Mouse (Mus musculus) testis, adult 2 months (tissue): Measurements from ENCODE around the gene Clec2e. TPM values are rescaled to one million over a fixed set of nuclear protein-coding genes. Genes with fewer than 3 reads are reported as not detected.
"Not testable (repeated sequence)": the region's sequence is repeated elsewhere in the genome, so short reads cannot be mapped to it uniquely, and the experiment has no call there.

Experiments
- H3K27ac ChIP-seq: fragments of 200-500 bp; 2 replicates; pipeline ENCODE4 v1.5.1; 2012; ENCODE audit warnings: low read depth, low read length; ENCODE audit not compliant: control insufficient read depth, insufficient read depth
- H3K27me3 ChIP-seq: fragments of 200-500 bp; 2 replicates; pipeline ENCODE4 v1.6.1; 2012; ENCODE audit warnings: mild to moderate bottlenecking, low read length, moderate library complexity; ENCODE audit not compliant: control insufficient read depth, insufficient read depth
- H3K36me3 ChIP-seq: fragments of 200-500 bp; 2 replicates; pipeline ENCODE4 v1.6.1; 2012; ENCODE audit warnings: mild to moderate bottlenecking, low read length; ENCODE audit not compliant: control insufficient read depth, insufficient read depth
- H3K4me1 ChIP-seq: fragments of 200-500 bp; 2 replicates; pipeline ENCODE4 v1.6.1; 2012; ENCODE audit warnings: low read length; ENCODE audit not compliant: control insufficient read depth, insufficient read depth
- H3K4me3 ChIP-seq: fragments of 200-500 bp; 2 replicates; pipeline ENCODE4 v1.5.1; 2012; ENCODE audit warnings: low read depth, mild to moderate bottlenecking, low read length, moderate library complexity, mixed read lengths; ENCODE audit not compliant: control insufficient read depth
- CTCF ChIP-seq: fragments of 200-500 bp; IDR thresholded peaks from 2 replicates; pipeline ENCODE4 v1.5.1; 2012; ENCODE audit warnings: low read depth, mild to moderate bottlenecking, inconsistent platforms, low read length, moderate library complexity; ENCODE audit not compliant: control insufficient read depth, insufficient read depth, insufficient replicate concordance
- POLR2A ChIP-seq: fragments of 200-500 bp; IDR thresholded peaks from 2 replicates; pipeline ENCODE4 v1.6.1; 2012; ENCODE audit warnings: low read depth, mild to moderate bottlenecking, inconsistent platforms, low read length, moderate library complexity; ENCODE audit not compliant: control insufficient read depth
- polyA plus RNA-seq: library from polyadenylated mRNA; depleted of rRNA; stranded (reverse); fragments of >200 nt; gene quantifications from 2 replicates; pipeline ENCODE4 v1.2.3, GENCODE M21; 2012

Clec2e gene
- polyA plus RNA-seq, 1 experiment, result not detected

DNA sequence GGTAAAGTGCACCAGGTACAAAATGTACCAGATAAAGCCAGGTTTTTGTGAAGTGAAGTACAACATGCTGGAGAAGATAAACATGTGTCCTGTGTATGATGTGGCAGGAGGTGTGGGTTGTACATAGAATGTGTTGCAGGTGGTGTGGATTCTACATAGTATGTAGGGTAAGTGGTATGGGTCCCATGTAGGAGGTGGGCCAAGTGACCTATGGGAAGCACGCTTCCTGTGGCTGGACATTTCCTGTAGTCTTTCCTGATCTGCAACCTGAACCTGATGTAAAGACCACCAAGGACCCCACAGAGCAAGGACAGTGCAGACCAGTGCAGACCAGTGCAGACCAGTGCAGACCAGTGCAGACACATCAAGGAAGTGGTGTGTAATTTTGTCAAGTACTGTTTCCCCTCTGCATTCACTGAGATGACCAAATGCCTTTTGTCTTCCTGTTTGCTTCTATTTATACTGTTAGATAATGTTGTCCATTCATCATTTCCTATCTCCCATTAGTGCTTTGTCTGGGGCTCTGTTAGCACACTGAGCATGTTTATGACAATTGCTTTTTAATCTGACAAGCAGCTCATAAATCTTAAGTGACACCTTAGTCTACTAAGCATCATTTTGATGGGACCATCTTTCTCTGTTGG, 12.4 kb upstream of the Clec2e start:
- Histone ChIP-seq H3K36me3 (no peaks in the 10 kb centered on the region), H3K27me3 (no peaks in the 10 kb centered on the region), H3K4me1 (no peaks in the 10 kb centered on the region), H3K27ac (no peak overlapping the region), H3K4me3 (no peak overlapping the region)
- TF ChIP-seq CTCF, result no peak
- TF ChIP-seq POLR2A, result no peak

DNA sequence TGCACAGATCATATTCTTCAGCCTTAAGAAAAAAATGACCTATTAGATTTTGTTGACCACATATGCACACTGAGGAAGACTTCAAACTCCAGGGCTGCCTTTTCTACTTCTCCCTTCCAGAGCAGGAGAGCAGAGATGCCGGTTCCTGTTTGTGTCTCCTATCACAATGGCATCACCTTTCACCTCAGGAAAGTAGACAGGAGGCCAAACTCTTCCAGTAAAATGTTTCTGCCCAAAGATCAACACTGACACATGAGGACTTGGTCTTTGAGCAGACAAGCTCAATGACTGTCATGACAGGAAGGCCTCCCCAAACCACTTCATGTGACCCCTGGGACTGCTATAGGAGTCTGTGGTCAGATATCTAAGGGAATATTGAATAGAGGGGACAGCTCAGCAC, 11.8 kb upstream of the Clec2e start:
- Histone ChIP-seq H3K4me1 (no peaks in the 10 kb centered on the region), H3K36me3 (no peaks in the 10 kb centered on the region), H3K27ac (no peak overlapping the region), H3K4me3 (no peak overlapping the region), H3K27me3 (no peaks in the 10 kb centered on the region)
- TF ChIP-seq CTCF (no peak), POLR2A (no peak)

DNA sequence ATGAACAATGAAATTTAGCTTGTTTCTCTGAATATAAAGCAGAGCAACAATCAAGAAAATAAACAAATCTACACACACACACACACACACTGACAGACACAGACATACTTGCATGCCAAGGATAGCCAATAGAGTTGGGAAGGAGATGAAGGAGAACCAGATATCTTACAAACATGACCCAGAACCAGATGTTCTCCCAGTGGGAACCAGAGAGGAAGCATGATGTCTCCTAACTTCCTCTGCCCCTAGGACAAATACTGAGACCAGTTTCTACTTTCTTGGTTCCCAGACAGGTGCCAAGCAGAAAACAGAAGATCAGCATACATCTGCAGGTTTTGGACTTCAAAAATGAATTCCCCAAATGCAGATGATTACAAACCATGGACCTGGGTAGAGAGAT, 7.2 kb upstream of the Clec2e start:
- no peak overlapping the region for H3K27ac ChIP-seq
- no peaks in the 10 kb centered on the region for H3K27me3 ChIP-seq
- no peak overlapping the region for H3K4me3 ChIP-seq
- no peaks in the 10 kb centered on the region for H3K36me3 ChIP-seq
- H3K4me1 ChIP-seq, result no peaks in the 10 kb centered on the region
- TF ChIP-seq CTCF, result no peak
- no peak for TF ChIP-seq POLR2A

DNA sequence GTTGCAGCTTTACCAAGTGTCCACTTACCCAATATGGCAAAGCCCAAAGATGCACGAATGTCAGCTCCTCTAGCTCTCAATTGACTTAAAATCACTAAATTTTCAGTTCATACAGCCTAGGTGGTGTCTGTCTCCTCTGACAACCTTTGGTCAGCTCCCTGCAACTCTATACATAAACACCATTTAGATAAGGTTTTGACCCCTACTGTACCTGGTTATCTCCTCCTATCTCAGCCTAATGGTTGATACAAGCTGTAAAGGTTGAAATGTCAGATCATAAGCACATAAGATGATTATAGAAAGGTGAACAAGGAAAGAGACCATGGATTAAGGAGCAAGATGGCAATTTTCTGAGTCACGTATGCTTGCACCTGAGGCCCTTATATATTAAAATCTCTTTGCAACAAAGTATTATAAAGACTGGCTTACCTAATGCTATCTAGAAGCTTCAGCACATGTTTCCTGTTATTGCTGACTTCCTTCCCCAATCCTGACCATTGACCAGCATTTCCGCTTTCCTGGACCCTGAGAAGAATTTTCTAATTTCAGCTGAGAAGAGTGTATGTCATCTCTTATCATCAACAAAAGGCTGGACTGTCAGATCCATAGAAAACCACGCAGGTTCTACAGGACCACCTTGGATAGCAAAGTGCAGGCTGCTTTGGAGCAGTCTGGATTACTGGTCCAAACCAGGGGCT, 2.3 kb upstream of the Clec2e start:
- no peaks in the 10 kb centered on the region for H3K4me1 ChIP-seq
- no peaks in the 10 kb centered on the region for H3K36me3 ChIP-seq
- H3K27ac ChIP-seq, result no peak overlapping the region
- H3K4me3 ChIP-seq, result no peak overlapping the region
- TF ChIP-seq CTCF, result no peak
- no peak for TF ChIP-seq POLR2A
- H3K27me3 ChIP-seq, result no peaks in the 10 kb centered on the region

DNA sequence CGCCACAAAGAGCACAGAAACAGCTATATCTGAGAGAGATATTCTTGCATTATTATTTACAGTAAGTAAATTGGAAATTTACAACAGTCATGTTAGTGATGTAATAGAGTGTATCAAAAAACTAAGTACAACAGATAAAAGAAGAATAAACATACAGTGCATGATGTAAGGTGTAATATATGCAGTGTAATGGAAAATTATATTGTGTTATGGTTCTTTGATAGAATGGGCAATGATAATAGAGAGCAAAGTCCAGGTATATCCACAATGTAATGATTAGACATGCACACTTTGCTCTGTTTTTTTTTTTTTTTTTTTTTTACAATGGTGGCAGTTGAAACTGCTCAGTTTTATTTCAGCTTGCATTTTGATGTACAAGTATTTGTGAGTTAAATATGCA, 891 bp upstream of the Clec2e start:
- Histone ChIP-seq H3K4me1 (no peaks in the 10 kb centered on the region), H3K4me3 (no peak overlapping the region), H3K27me3 (no peaks in the 10 kb centered on the region), H3K27ac (no peak overlapping the region), H3K36me3 (no peaks in the 10 kb centered on the region)
- TF ChIP-seq CTCF (no peak), POLR2A (no peak)

DNA sequence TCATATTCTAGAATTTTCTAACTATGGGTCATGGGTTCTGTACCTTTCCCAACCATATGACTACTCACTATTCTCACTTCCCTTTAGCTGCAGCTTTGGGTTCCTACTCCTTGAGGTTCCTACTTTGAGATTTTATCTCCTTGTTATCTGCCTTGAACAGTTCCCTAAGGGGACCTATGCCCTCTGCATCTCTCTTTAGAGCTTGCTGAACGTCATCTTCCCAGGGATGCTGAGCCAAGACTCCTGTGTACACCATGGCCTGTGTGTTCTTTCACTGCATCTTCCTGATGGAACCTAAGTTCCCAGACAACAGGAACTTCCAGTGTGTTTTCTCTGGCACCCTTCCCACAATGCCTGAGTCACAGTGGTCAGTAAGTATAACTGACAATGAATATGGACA, 2.8 kb downstream of the Clec2e start:
- no peaks in the 10 kb centered on the region for H3K4me1 ChIP-seq
- H3K36me3 ChIP-seq, result no peaks in the 10 kb centered on the region
- no peak overlapping the region for H3K4me3 ChIP-seq
- no peaks in the 10 kb centered on the region for H3K27me3 ChIP-seq
- TF ChIP-seq POLR2A, result no peak
- TF ChIP-seq CTCF, result no peak
- no peak overlapping the region for H3K27ac ChIP-seq

DNA sequence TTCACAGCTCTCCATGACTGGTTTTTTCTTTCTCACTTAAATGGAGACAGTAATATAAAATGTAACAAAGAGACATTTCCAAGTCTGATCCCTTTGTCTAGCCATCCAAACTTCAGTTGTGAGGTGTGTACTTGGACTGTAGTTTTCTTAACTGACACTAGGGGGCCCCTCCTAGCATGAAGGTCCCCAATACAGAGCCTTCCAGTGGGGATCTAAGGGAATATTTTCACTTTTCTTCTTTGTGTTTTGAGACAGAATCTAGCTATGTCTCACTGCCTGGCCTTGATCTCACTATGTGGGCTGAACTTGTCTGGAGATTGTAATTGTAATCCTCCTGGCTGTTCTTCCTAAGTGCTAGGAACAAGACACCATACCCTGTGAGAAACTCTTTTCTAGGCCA, 5.5 kb downstream of the Clec2e start:
- H3K36me3 ChIP-seq, result no peaks in the 10 kb centered on the region
- no peak overlapping the region for H3K27ac ChIP-seq
- TF ChIP-seq CTCF (no peak), POLR2A (no peak)
- H3K27me3 ChIP-seq, result no peaks in the 10 kb centered on the region
- no peak overlapping the region for H3K4me3 ChIP-seq
- H3K4me1 ChIP-seq, result no peaks in the 10 kb centered on the region

DNA sequence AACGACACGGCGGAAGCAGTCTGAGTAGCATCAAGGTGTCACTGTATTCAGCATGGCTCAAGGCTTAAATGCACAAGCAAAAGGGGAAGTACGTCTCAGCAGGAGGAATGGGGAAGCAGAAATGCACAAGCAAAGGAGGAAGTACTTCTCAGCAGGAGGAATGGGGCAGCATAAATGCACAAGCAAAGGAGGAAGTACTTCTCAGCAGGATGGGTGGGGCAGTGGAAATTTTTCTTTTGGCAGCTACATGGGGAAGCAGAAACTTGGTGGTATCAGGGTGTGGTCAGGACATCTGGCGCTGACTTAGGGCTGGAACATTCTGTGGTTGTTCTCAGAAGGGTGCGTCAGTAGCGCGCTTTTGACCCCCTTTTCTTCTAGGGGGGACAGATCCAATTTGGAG, 12.1 kb downstream of the Clec2e start:
- not testable (repeated sequence) for H3K27ac ChIP-seq, H3K36me3 ChIP-seq, H3K27me3 ChIP-seq, H3K4me1 ChIP-seq, H3K4me3 ChIP-seq
